Mouse (Mus musculus) testis, adult 2 months (tissue): ENCODE results near the gene Ank3.

Source experiments
- CTCF ChIP-seq: fragments of 200-500 bp; IDR thresholded peaks from 2 replicates; pipeline ENCODE4 v1.5.1; 2012; ENCODE audit warnings: low read depth, mild to moderate bottlenecking, inconsistent platforms, low read length, moderate library complexity; ENCODE audit not compliant: control insufficient read depth, insufficient read depth, insufficient replicate concordance
- POLR2A ChIP-seq: fragments of 200-500 bp; IDR thresholded peaks from 2 replicates; pipeline ENCODE4 v1.6.1; 2012; ENCODE audit warnings: low read depth, mild to moderate bottlenecking, inconsistent platforms, low read length, moderate library complexity; ENCODE audit not compliant: control insufficient read depth

DNA sequence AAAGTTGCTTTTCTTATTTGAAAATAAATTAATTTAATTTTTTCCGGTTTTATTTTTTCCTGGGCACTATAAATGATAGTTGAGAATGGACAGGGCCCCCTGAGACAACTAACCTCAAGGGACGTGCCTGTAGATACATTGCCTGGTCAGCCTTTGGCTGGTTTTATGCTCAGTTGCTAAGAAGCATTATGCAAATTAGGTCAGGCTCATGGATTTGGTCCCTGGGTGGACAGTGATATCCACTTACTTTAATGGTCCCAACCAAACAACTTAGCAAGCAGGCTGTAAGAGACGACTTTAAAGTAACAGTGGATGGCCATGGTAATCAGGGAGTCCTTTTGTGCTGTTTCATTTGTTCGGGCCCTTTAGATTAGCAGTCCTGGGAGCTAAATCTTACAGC, 392.0 kb downstream of the Ank3 start:
- TF ChIP-seq CTCF (no peak), POLR2A (no peak)
